Mouse (Mus musculus) MEL (cell line): ENCODE data around the gene Magi3. TPM values are rescaled to one million over a fixed set of nuclear protein-coding genes. Genes with fewer than 3 reads are reported as not detected.

ENCODE experiments used
- DNase-seq: peaks from one replicate; pipeline ENCODE4 v3.0.0; 2011; ENCODE audit warnings: low read depth, low spot score
- H3K27ac ChIP-seq: 2 replicates; pipeline ENCODE4 v1.5.1; 2012; ENCODE audit warnings: low read depth, mild to moderate bottlenecking, control low read depth, low read length, moderate library complexity; ENCODE audit not compliant: control insufficient read depth
- H3K27me3 ChIP-seq, 2 experiments: fragments of 150-350 bp in 1 of 2; sonication (generic) in 1 of 2; 2 replicates each; pipeline ENCODE4 v1.6.1; 2012; ENCODE audit warnings: low read length in 2 of 2, mild to moderate bottlenecking in 2 of 2, improper control_type of control experiment in 1 of 2, moderate library complexity in 1 of 2; ENCODE audit not compliant: insufficient read depth in 2 of 2, control insufficient read depth in 1 of 2
- H3K36me3 ChIP-seq, 2 experiments: 2 replicates each; pipeline ENCODE4 v1.6.1; 2012 to 2014; ENCODE audit warnings: low read length in 2 of 2, improper control_type of control experiment in 1 of 2, inconsistent platforms in 1 of 2, mild to moderate bottlenecking in 1 of 2; ENCODE audit not compliant: insufficient read depth in 2 of 2, control insufficient read depth in 1 of 2
- H3K4me1 ChIP-seq, 2 experiments: fragments of 150-350 bp in 1 of 2; sonication (generic) in 1 of 2; 2 replicates each; pipeline ENCODE4 v1.6.1; 2012; ENCODE audit warnings: low read length in 2 of 2, improper control_type of control experiment in 1 of 2, mild to moderate bottlenecking in 1 of 2; ENCODE audit not compliant: insufficient read depth in 2 of 2, control insufficient read depth in 1 of 2
- H3K4me3 ChIP-seq, 2 experiments: fragments of 150-350 bp in 1 of 2; sonication (generic) in 1 of 2; 2 replicates each; pipeline ENCODE4 v1.5.1; 2012; ENCODE audit warnings: low read depth in 2 of 2, low read length in 2 of 2, mild to moderate bottlenecking in 2 of 2, moderate library complexity in 2 of 2, control low read depth in 1 of 2, improper control_type of control experiment in 1 of 2; ENCODE audit not compliant: control insufficient read depth in 1 of 2, insufficient read depth in 1 of 2
- H3K79me2 ChIP-seq: 2 replicates; pipeline ENCODE4 v1.6.1; 2012; ENCODE audit warnings: mild to moderate bottlenecking, low read length, moderate library complexity; ENCODE audit not compliant: control insufficient read depth, poor library complexity, insufficient read depth
- H3K9ac ChIP-seq: 2 replicates; pipeline ENCODE4 v1.6.1; 2012; ENCODE audit warnings: low read depth, mild to moderate bottlenecking, control low read depth, low read length, moderate library complexity; ENCODE audit not compliant: control insufficient read depth, poor library complexity, severe bottlenecking
- H3K9me3 ChIP-seq: fragments of 150-350 bp; sonication (generic); replicated peaks from 2 replicates; pipeline ENCODE4 v1.6.1; 2012; ENCODE audit warnings: mild to moderate bottlenecking, low read length, improper control_type of control experiment, moderate library complexity; ENCODE audit not compliant: insufficient read depth
- BHLHE40 ChIP-seq: IDR thresholded peaks from 2 replicates; pipeline ENCODE4 v1.6.1; 2012; ENCODE audit warnings: low read depth, mild to moderate bottlenecking, inconsistent platforms, low read length, improper control_type of control experiment, borderline replicate concordance
- CHD2 ChIP-seq: IDR thresholded peaks from 2 replicates; pipeline ENCODE4 v1.6.1; 2011; ENCODE audit warnings: low read length, improper control_type of control experiment
- ELF1 ChIP-seq: IDR thresholded peaks from 2 replicates; pipeline ENCODE4 v1.6.1; 2014; ENCODE audit warnings: low read depth, mild to moderate bottlenecking, inconsistent platforms, low read length, improper control_type of control experiment, moderate library complexity
- ETS1 ChIP-seq: IDR thresholded peaks from 2 replicates; pipeline ENCODE4 v1.6.1; 2012; ENCODE audit warnings: low read depth, mild to moderate bottlenecking, inconsistent platforms, low read length, improper control_type of control experiment, moderate library complexity
- MAZ ChIP-seq: IDR thresholded peaks from 2 replicates; pipeline ENCODE4 v1.6.1; 2012; ENCODE audit warnings: low read depth, mild to moderate bottlenecking, inconsistent platforms, low read length, improper control_type of control experiment
- MEF2A ChIP-seq: IDR thresholded peaks from 2 replicates; pipeline ENCODE4 v1.6.1; 2014; ENCODE audit warnings: low read depth, mild to moderate bottlenecking, inconsistent platforms, low read length, improper control_type of control experiment; ENCODE audit not compliant: poor library complexity, insufficient replicate concordance, severe bottlenecking; ENCODE audit errors: extremely low read depth
- MXI1 ChIP-seq: IDR thresholded peaks from 2 replicates; pipeline ENCODE4 v1.6.1; 2011; ENCODE audit warnings: mild to moderate bottlenecking, low read depth, low read length, improper control_type of control experiment
- MYB ChIP-seq: IDR thresholded peaks from 2 replicates; pipeline ENCODE4 v1.6.1; 2011; ENCODE audit warnings: mild to moderate bottlenecking, low read depth, low read length, improper control_type of control experiment
- RAD21 ChIP-seq: IDR thresholded peaks from 2 replicates; pipeline ENCODE4 v1.6.1; 2011; ENCODE audit warnings: mild to moderate bottlenecking, low read depth, low read length, improper control_type of control experiment
- SMC3 ChIP-seq: IDR thresholded peaks from 2 replicates; pipeline ENCODE4 v1.6.1; 2011; ENCODE audit warnings: low read depth, low read length, improper control_type of control experiment
- TAL1 ChIP-seq: IDR thresholded peaks from 2 replicates; pipeline ENCODE4 v1.6.1; 2012; ENCODE audit warnings: mild to moderate bottlenecking, inconsistent platforms, low read length, moderate library complexity, mixed read lengths
- TBP ChIP-seq: IDR thresholded peaks from 2 replicates; pipeline ENCODE4 v1.8.0; 2011; ENCODE audit warnings: low read depth, low read length, improper control_type of control experiment
- USF2 ChIP-seq, 2 experiments: IDR thresholded peaks; 2 replicates each; pipeline ENCODE4 v1.6.1; 2011 to 2012; ENCODE audit warnings: improper control_type of control experiment in 2 of 2, low read length in 2 of 2, borderline replicate concordance in 1 of 2, inconsistent platforms in 1 of 2, low read depth in 1 of 2, mild to moderate bottlenecking in 1 of 2; ENCODE audit not compliant: insufficient read depth in 1 of 2
- ZMIZ1 ChIP-seq: IDR thresholded peaks from 2 replicates; pipeline ENCODE4 v1.6.1; 2012; ENCODE audit warnings: low read depth, mild to moderate bottlenecking, inconsistent platforms, low read length, improper control_type of control experiment, moderate library complexity
- ZNF384 ChIP-seq: IDR thresholded peaks from 2 replicates; pipeline ENCODE4 v1.6.1; 2012; ENCODE audit warnings: low read depth, mild to moderate bottlenecking, inconsistent platforms, low read length, improper control_type of control experiment
- polyA plus RNA-seq, 2 experiments: library from polyadenylated mRNA; stranded (reverse) in 1 of 2; unstranded in 1 of 2; fragments of >175 nt in 1 of 2; fragments of >200 nt in 1 of 2; gene quantifications; 2 replicates each; pipeline versions ENCODE4 v1.2.1 to v1.2.4; 2012; ENCODE audit warnings: low replicate concordance in 2 of 2, low read depth in 1 of 2; ENCODE audit not compliant: insufficient read length in 2 of 2, insufficient read depth in 1 of 2, missing spikeins in 1 of 2
- total RNA-seq: library from RNA; depleted of rRNA; stranded (reverse); fragments of 300-350 nt; gene quantifications from 2 replicates; pipeline ENCODE4 v1.2.3, GENCODE M21; 2012

The Magi3 gene
- total and polyA plus RNA-seq, 3 experiments, result 0.04 to 0.18 TPM; not detected in 1

- no peak for DNase-seq
- Histone ChIP-seq H3K9ac (no peak overlapping the region), H3K4me3 (no peak overlapping the region), H3K27me3 (peaks cover 0 to 16% of the 10 kb centered on the region in 2 experiments; a peak in 3 of 4 replicates), H3K79me2 (no peaks in the 10 kb centered on the region), H3K36me3 (no peaks in the 10 kb centered on the region), H3K27ac (no peak overlapping the region), H3K4me1 (no peaks in the 10 kb centered on the region), H3K9me3 (no peaks in the 10 kb centered on the region)
- TF ChIP-seq CHD2, result no peak
- no peak for TF ChIP-seq SMC3
- TF ChIP-seq MXI1, result no peak
- no peak for TF ChIP-seq TBP
- TF ChIP-seq MEF2A, result no peak
- TF ChIP-seq TAL1, result no peak
- no peak for TF ChIP-seq MYB
- no peak for TF ChIP-seq ETS1
- no peak for TF ChIP-seq USF2 (IDR thresholded peaks at IDR 0.05; ENCODE audit: borderline replicate concordance in 1 of 2, insufficient read depth in 1 of 2, low read depth in 1 of 2, low read length in 2 of 2)
Observed at GRCm38 (mm10) chr3:104059001-104059622, 161.1 kb downstream of the Magi3 start.

- no peak for TF ChIP-seq MXI1
- no peak for TF ChIP-seq BHLHE40
- TF ChIP-seq MAZ, result no peak
- TF ChIP-seq ZMIZ1, result no peak
- TF ChIP-seq TBP, result no peak
- TF ChIP-seq RAD21, result no peak
- no peak for TF ChIP-seq MYB
- TF ChIP-seq ELF1, result no peak
- no peak for TF ChIP-seq ZNF384
- TF ChIP-seq, all 39 proteins: peak for 0
- no peak overlapping the region for H3K4me3 ChIP-seq
- H3K27ac ChIP-seq, result no peak overlapping the region
- H3K27me3 ChIP-seq, result peaks cover 0 to 7% of the 10 kb centered on the region in 2 experiments; a peak in 1 of 4 replicates
- no peak overlapping the region for H3K9ac ChIP-seq
- H3K4me1 ChIP-seq, result peaks cover 0 to 6% of the 10 kb centered on the region in 2 experiments; a peak in 3 of 4 replicates
- no peaks in the 10 kb centered on the region for H3K9me3 ChIP-seq
- peaks cover 0 to 4% of the 10 kb centered on the region in 2 experiments; a peak in 2 of 4 replicates for H3K36me3 ChIP-seq
- no peak for DNase-seq
- H3K79me2 ChIP-seq, result no peaks in the 10 kb centered on the region
Observed at GRCm38 (mm10) chr3:104032747-104033146, 187.4 kb downstream of the Magi3 start.
